Mouse (Mus musculus) lung, adult 2 months (tissue): ENCODE results near the gene Gatd1. TPM values are rescaled to one million over a fixed set of nuclear protein-coding genes. Genes with fewer than 3 reads are reported as not detected.

Experiments used
- DNase-seq: peaks from one replicate; pipeline ENCODE4 v3.0.0; 2022
- H3K4me1 ChIP-seq: fragments of 200-500 bp; 2 replicates; pipeline ENCODE4 v1.6.1; 2011; ENCODE audit warnings: low read length; ENCODE audit not compliant: control insufficient read depth, insufficient read depth
- H3K4me3 ChIP-seq: fragments of 200-500 bp; replicated peaks from 2 replicates; pipeline ENCODE3; 2011; ENCODE audit warnings: low read depth, mild to moderate bottlenecking, control low read depth, low read length; ENCODE audit errors: extremely low read depth
- CTCF ChIP-seq: fragments of 200-500 bp; IDR thresholded peaks from 2 replicates; pipeline ENCODE4 v1.5.1; 2011; ENCODE audit warnings: mild to moderate bottlenecking, low read length, control low read depth; ENCODE audit not compliant: insufficient read depth
- POLR2A ChIP-seq: fragments of 200-500 bp; IDR thresholded peaks from 2 replicates; pipeline ENCODE4 v1.6.1; 2011; ENCODE audit warnings: low read depth, mild to moderate bottlenecking, control low read depth, low read length, borderline replicate concordance; ENCODE audit errors: extremely low read depth
- WGBS: fragments of 180-500 bp; shearing (Covaris S2); methylation state at CpG from one replicate; pipeline ENCODE4 v1.1.7; 2018; 5-methylcytosine and 5-hydroxymethylcytosine counted together
- polyA plus RNA-seq: library from polyadenylated mRNA; depleted of rRNA; stranded (reverse); fragments of >200 nt; gene quantifications from 2 replicates; pipeline ENCODE4 v1.2.3, GENCODE M21; 2012

The Gatd1 gene
- polyA plus RNA-seq, 1 experiment, result 64.8 TPM

DNA sequence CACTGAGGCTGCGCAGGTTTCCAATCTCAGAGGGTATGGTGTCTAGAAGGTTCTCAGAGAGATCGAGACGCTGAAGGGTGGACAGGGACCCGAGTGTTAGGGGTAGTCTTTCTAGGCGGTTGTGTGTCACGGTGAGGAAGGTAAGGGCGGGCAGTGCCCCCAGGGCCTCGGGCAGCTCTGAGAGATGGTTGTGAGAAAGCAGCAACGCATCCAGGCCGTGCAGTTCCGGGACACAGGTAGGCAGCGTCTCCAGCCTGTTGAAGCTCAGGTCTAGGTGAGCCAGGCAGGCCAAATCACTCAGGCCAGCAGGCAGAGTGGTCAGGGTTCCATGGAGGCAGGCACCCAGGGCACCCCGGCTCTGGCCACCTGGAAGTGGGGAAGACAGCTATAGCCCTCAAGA, 28.3 kb upstream of the Gatd1 start:
- TF ChIP-seq CTCF (no peak), POLR2A (no peak)
- no peak for DNase-seq
- 94% methylated on average over 13 of the region's 13 CpGs for WGBS
- Histone ChIP-seq H3K4me3 (no peak overlapping the region), H3K4me1 (peaks cover 8% of the 10 kb centered on the region; the same call in 1 of the 2 replicates)

DNA sequence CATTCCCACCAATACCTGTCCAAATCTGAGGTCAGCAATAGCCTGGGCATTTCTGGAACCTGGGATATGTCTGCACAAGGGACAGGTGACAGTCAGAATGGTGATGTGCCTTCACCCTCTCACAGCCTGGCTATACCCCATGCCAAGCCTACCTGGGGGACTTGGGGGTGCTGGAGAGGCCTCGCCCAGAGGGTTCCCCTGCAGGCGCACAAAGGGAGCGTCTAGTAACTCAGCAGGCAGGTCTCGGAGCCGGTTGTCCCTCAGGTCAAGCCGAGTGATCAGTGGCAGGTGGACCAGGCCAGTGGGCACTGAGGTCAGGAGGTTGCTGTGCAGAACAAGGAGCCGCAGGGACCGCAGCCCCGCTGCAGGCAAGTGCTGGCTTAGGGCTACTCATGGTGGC, 27.5 kb upstream of the Gatd1 start:
- Histone ChIP-seq H3K4me1 (peaks cover 8% of the 10 kb centered on the region; the same call in 1 of the 2 replicates), H3K4me3 (no peak overlapping the region)
- 95% methylated on average over 9 of the region's 9 CpGs for WGBS
- TF ChIP-seq CTCF (no peak), POLR2A (no peak)
- no peak for DNase-seq

DNA sequence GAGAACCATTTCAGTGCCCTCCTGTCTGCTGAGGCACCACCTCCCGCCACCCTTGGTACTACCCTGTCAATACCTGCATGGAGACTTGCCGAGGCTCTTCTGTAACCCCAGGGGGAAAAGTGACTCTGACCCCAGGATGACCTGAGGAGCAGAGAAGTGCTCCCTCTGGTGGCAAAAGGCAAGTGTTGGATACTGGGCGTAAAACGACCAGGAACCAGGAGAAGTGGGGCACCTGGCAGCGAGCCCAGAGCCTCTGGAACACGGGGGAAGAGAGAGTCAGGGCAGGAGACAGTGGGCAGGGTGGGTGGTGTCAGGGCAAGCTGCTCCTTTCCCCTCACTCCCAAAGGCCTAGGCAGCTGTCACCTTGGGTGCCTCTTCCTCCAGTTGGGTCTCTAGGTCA, 26.7 kb upstream of the Gatd1 start:
- WGBS, result 25% methylated on average over 6 of the region's 6 CpGs
- TF ChIP-seq POLR2A, result no peak
- TF ChIP-seq CTCF, result peak; percentile 71
- Histone ChIP-seq H3K4me3 (no peak overlapping the region), H3K4me1 (peaks cover 10% of the 10 kb centered on the region)
- DNase-seq, result peak; percentile 54

DNA sequence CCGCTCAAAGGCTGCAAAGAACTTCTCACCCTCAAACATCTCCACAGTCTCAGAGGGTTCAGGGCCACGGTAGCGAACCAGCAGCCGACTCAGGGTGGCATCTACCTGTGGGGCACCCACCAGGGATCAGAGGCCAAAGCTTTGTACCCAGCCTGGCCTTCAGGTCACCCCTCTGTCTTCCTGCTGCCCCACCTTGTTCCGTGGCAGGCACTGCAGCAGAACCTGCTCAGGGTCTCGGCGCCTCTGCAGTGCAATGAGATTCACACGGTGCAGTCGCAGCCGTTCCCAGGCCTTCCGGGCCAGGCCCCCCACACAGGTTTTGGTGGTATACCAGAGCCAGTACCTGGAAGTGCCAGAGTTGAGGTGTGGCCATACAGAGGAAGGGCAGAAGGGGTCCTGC, 25.9 kb upstream of the Gatd1 start:
- WGBS, result 94% methylated on average over 11 of the region's 11 CpGs
- TF ChIP-seq CTCF (no peak), POLR2A (no peak)
- DNase-seq, result no peak
- no peak overlapping the region for H3K4me3 ChIP-seq
- H3K4me1 ChIP-seq, result peaks cover 15% of the 10 kb centered on the region

DNA sequence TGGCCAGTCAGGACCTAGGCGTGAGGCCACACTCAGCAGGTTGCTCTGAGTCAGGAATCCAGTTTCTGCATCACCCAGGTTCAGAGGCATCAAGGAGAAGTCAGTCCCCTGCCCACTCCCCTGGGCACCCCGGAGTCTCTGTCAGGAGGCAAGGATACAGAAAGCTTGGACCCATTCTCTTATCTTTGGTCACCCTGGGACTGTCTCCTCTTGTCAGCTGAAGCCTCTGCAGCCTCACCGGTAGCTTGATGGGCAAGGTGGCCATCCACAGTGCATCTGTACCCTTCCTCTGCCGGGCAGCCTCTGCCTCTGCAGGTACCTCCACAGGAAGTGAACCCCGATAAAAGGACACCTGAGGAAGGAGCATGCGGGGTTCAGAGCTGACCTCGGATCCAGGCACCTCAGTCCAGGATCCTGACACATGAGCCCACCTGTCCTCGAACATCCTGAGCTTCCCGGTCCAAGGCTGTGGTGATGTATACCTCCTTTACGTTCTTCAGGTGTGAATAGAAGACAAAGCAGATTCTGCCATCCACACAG, 25.3 kb upstream of the Gatd1 start:
- WGBS, result 97% methylated on average over 10 of the region's 10 CpGs
- DNase-seq, result no peak
- Histone ChIP-seq H3K4me1 (peaks cover 18% of the 10 kb centered on the region), H3K4me3 (no peak overlapping the region)
- TF ChIP-seq CTCF (no peak), POLR2A (no peak)

DNA sequence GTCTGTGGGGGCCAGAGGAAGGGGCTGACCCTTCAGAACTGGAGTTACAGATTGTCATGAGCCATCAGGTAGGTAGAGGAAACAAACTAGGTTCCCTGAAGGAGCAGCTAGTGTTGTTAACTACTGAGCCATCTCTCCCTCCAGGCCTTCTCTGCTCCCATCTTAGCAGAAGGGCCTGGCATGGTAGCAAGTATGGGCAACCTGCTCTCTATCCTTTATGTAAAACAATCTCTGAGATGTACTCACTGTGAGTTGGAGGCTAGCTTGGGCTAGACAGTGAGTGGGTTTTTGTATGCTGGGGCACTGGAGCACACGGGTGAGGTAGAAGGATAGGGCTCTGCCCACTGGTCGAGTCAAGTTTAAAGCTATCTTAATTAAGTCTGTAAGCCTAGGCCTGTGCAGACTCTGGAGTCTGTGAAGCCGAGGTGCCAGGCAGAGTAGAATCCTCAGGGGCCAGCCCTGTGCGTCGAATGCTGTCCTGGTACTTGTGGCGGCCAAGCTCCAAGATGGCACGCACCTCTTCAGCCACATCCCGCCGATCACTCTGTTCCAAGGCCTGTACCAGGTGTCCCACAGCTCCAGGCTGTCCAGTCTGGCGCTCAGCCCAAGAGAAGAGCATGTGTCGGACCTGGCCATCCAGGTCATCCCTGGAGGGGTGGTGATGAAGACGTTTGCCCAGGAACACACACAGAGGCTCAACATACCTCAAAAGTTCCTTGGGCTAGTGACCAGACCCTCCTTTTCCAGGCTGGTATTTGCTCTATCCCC, 24.4 kb upstream of the Gatd1 start:
- TF ChIP-seq POLR2A (no peak), CTCF (no peak)
- 93% methylated on average over 12 of the region's 12 CpGs for WGBS
- Histone ChIP-seq H3K4me3 (no peak overlapping the region), H3K4me1 (peaks cover 15% of the 10 kb centered on the region)
- DNase-seq, result no peak

DNA sequence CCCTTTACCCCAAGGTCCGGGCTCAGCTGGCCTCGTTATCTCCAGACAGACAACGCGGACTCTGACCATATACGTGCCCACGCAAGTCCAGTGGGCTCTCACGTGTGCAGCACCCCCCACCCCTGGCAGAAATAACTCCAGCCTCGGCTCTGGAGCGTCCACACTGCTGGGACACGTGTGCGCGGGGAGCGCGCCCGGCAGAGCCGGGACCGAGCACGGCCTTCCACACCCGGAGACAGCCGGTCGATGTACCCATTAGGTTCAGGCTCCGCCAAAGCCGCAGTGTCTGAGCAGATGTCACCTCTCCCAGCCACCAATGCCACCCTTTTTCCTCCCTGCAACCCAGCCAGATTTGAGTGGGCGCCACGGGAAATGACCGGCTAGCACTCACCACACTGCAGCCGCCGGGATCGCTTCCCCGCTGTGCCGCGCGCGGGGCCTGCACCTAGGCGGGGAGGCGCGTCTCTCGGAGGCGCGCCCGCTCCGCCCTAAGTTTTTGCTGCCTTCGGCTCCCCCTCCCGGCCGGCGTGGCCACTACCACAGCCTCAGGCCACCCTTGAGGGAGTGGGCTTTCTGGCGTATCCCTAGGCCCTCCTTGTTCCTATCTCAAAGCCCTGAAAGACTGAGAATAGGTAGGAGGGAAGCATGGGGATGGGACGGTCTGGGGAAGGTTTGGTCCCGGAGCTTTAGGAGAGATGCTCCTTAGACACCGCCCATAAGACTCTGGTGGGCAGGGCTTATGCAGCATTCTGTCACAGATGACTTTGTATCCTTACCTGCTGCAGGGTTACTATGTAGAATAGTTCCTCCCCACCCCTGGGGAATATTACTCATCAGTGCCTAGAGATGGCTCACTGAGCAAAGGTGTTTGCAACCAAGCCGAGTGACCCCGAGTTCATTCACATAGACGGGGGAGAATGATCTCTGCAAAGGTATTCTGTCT, 23.5 kb upstream of the Gatd1 start, which contains the start of gene Slc25a22:
Gene Slc25a22 (minus strand): TSS at position 715 of the 943 bp plus-strand sequence.
- 6% methylated on average over 53 of the region's 53 CpGs for WGBS
- Histone ChIP-seq H3K4me3 (peak within 1 kb of the TSS; percentile 75), H3K4me1 (peaks cover 13% of the 10 kb centered on the region)
- peak; percentile 84 for DNase-seq
- peak; percentile 55 for TF ChIP-seq CTCF
- TF ChIP-seq POLR2A, result peak; percentile 73; the same call in 1 of the 2 replicates

DNA sequence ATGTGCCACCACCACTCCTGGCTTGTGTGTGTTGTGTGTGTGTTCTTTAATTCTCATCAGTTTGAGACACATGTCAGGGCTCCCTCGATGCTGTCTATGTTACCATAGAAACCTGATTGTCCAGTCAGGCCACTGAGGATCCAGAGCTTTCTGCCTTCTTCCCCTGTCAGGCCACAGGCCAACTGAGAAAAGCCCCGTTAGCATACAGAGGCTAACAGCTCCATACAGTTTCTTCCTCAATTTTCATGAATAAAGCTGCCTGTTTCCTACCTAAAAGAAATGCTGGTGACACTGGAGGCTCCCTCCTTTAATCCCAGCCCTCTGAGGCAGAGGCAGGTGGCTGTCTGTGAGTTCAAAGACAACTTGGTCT, 22.6 kb upstream of the Gatd1 start:
- no peak for DNase-seq
- TF ChIP-seq CTCF (no peak), POLR2A (no peak)
- Histone ChIP-seq H3K4me1 (peaks cover 13% of the 10 kb centered on the region), H3K4me3 (no peak overlapping the region)
- 46% methylated on average over 2 of the region's 2 CpGs for WGBS

DNA sequence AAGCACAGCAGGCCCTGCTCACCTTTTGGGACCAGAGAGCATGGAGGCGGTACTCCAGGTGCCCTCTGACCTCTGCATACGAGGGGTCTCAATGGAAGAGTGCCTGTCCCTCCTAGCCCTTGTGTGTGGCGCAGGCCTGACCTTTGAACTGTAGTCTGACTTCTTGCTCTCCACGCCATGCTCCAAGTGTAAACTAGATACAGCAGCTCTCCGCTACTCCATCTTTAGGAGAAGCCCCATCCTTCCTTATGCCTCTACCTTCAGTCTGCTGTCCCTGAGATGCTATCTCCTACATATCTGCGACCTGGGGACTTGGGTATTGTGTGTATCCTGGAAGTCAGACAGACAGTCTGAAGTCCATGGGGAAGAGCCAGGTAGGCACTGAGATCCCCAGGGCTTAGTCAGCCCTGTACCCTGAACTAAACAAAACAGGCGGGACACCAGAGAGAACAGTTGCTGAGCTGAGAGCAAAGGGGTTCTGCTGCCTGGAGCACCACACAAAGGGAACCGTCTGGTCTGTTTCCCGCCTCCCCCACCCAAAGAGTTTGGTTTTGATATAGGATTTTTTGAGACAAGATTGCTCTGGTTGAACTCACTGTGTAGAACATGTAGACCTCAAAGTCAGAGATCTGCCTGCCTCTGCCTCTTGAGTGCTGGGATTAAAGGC, 22.1 kb upstream of the Gatd1 start:
- no peak for TF ChIP-seq POLR2A
- no peak for TF ChIP-seq CTCF
- WGBS, result 77% methylated on average over 9 of the region's 9 CpGs
- no peak for DNase-seq
- H3K4me3 ChIP-seq, result no peak overlapping the region
- H3K4me1 ChIP-seq, result peaks cover 13% of the 10 kb centered on the region

DNA sequence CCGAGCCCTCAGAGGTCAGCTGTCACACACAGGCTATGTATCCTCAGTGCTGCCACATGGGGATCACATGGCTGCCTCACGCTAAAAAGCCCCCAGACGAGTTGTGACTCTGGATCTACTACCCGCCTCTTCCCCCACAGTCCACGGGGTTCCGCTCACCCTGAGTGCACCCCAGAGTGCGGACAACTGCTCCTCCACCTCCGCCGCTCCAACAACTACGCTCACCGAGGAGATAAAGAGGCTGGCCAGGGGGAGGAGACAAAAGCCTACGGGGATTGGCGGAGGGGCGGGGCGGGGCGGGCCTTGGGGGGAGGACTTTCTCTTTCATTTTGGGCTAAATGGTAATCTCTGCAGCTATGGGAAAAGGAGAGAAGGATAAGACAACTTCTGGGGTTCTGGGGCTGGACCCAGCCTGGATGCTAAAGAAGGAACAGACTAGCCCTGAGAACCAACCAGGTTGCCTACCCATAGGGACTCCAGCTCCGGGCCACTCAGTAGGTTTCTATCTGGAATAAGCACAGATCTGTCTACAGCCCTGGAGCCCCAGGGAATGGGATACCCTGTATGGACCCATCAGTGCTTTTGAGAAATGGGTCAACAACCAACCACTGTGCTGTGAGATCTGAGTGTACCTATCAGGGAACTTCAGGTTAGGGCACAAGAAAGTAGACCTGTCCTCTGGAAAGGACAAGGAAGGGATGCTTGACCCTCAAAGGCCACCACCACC, 21.4 kb upstream of the Gatd1 start:
- 3% methylated on average over 17 of the region's 17 CpGs for WGBS
- DNase-seq, result peak; percentile 58
- Histone ChIP-seq H3K4me1 (peaks cover 11% of the 10 kb centered on the region), H3K4me3 (peak overlapping the region; percentile 66)
- TF ChIP-seq CTCF, result no peak
- TF ChIP-seq POLR2A, result peak; percentile 68; the same call in 1 of the 2 replicates
